Mouse (Mus musculus) midbrain, embryonic 10.5 days (tissue): Measurements from ENCODE around the gene Mrps11. TPM values are rescaled to one million over a fixed set of nuclear protein-coding genes. Genes with fewer than 3 reads are reported as not detected.

Source experiments
- DNase-seq: peaks from one replicate; pipeline ENCODE4 v3.0.0-alpha.2; 2017; ENCODE audit warnings: low spot score
- H3K27ac ChIP-seq: fragments of 300-500 bp; sonication (generic); replicated peaks from 2 replicates; pipeline ENCODE4 v1.5.1; 2016; ENCODE audit warnings: mild to moderate bottlenecking
- H3K27me3 ChIP-seq: fragments of 300-500 bp; sonication (generic); 2 replicates; pipeline ENCODE4 v1.6.1; 2016; ENCODE audit warnings: low read depth, mild to moderate bottlenecking; ENCODE audit not compliant: poor library complexity, severe bottlenecking
- H3K36me3 ChIP-seq: fragments of 300-500 bp; sonication (generic); 2 replicates; pipeline ENCODE4 v1.6.1; 2016; ENCODE audit warnings: mild to moderate bottlenecking, moderate library complexity
- H3K4me1 ChIP-seq: fragments of 300-500 bp; sonication (generic); 2 replicates; pipeline ENCODE4 v1.6.1; 2016
- H3K4me3 ChIP-seq: fragments of 300-500 bp; sonication (generic); 2 replicates; pipeline ENCODE4 v1.5.1; 2016; ENCODE audit warnings: mild to moderate bottlenecking, moderate library complexity
- H3K9me3 ChIP-seq: fragments of 300-500 bp; sonication (generic); replicated peaks from 2 replicates; pipeline ENCODE4 v1.6.1; 2016; ENCODE audit warnings: mild to moderate bottlenecking
- WGBS: fragments of 180-500 bp; shearing (Covaris S2); methylation state at CpG from one replicate; pipeline ENCODE4 v1.1.7; 2016; 5-methylcytosine and 5-hydroxymethylcytosine counted together
- polyA plus RNA-seq: library from polyadenylated mRNA; unstranded; fragments of >200 nt; fragmentation: Nextera tagmentation; extraction: Ambion mirVana; gene quantifications from 2 replicates; pipeline ENCODE4 v1.2.1, GENCODE M21; 2016

The Mrps11 gene
- polyA plus RNA-seq, 1 experiment from 2014 or later: 97.8 TPM

DNA sequence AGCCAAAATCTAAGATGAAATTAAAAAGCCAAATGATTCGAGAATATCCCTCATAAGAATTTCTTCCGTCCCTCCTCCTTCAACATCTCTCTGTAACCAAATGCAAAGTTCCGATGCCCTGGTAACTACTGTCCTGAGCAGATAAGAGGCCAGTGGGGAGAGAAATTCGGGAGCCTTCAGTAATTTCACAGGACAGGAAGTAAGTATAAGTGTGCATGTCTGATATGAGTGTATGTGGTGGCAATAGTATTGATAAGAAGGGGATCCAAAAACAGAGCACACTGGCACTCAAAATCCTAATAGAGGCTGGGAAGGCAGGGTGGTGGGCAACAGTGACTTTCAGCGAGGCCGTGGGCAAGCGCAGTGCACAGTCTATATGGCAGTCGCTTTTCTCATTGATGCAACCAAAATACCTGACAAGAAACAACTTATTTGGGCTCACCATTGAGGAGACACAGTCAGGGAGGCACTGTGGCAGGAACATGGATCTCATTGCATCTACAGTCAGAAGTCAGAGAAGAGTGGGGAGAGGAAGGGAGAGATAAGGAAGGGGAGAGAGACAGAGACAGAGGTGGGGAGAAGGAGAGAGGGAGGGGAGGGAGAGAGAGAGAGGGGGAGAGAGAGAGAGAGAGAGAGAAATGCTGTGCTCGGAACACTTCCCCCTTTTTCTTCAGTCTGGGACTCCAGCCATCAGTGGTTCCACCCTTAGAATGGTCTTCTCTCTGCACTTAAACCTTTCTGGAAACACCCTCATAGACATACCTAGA, 17.0 kb downstream of the Mrps11 start:
- H3K4me3 ChIP-seq: no peak overlapping the region
- no peak for DNase-seq
- H3K36me3 ChIP-seq: no peaks in the 10 kb centered on the region
- H3K27me3 ChIP-seq: peaks cover 17% of the 10 kb centered on the region
- H3K27ac ChIP-seq: no peak overlapping the region
- no peaks in the 10 kb centered on the region for H3K9me3 ChIP-seq
- peaks cover 17% of the 10 kb centered on the region for H3K4me1 ChIP-seq
- 81% methylated on average over 9 of the region's 9 CpGs for WGBS

DNA sequence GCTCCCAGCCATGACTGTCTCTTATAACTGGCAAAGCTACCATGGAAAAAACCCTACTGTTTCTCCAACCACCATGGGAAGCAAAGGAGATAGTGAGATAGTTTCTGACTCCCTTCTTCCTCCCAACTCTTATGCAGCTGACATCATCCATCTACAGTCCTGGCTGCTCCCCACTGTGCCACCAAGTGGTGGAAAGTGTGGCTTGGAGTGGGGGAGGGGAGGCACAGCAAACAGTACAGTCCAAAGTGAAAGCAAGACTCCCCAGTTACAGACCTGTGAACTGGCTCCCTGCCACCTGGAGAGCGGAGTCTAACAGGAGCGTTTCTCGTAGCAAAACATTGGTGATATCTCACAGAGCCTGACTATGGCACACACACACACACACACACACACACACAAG, 20.9 kb downstream of the Mrps11 start:
- H3K9me3 ChIP-seq: no peaks in the 10 kb centered on the region
- DNase-seq: no peak
- H3K4me3 ChIP-seq: no peak overlapping the region
- H3K27ac ChIP-seq: no peak overlapping the region
- peaks cover 17% of the 10 kb centered on the region for H3K27me3 ChIP-seq
- no peaks in the 10 kb centered on the region for H3K36me3 ChIP-seq
- H3K4me1 ChIP-seq: peaks cover 2% of the 10 kb centered on the region
- WGBS: 88% methylated on average over 3 of the region's 3 CpGs

DNA sequence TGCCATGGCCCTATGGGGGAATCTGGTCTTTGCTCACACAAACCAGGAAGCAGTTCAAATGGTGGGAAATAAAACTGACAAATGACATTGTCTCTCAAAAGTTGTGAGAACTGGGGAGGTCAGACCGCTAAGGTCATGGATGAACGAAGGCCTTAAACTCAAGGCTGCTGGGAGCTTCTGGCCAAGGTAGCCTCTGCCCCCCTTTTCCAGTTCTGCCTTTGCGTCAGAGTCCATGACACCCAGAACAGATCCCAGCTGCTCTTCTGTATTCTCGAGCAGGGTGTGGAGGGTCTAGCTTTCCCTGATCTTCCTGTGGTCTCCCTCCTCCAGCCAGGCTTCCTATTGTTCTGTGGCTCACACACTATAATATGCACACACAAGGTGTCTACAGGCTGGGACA, 24.3 kb downstream of the Mrps11 start:
- no peaks in the 10 kb centered on the region for H3K36me3 ChIP-seq
- no peaks in the 10 kb centered on the region for H3K9me3 ChIP-seq
- no peak overlapping the region for H3K27ac ChIP-seq
- DNase-seq: no peak
- no peak overlapping the region for H3K4me3 ChIP-seq
- no peaks in the 10 kb centered on the region for H3K27me3 ChIP-seq
- H3K4me1 ChIP-seq: no peaks in the 10 kb centered on the region
- WGBS: 87% methylated on average over 4 of the region's 4 CpGs

DNA sequence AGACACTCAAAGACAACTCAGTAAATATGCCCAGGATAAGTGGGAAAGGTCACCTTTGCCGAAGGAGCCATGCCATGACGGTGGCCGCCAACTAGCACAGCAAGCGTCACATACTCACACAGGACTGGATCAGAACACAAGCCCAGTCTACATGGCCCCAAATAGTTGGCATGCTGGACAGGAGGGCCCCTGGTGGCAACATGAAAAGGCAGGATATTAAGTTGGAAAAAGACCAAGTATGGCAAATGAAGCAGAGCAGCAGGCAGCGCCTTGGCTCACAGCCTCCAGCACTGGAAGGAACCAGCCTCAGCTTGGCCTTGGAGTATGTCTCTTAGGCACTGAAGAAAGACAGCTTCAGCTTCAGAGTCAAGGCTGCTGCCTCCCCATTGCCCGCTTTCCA, 30.9 kb downstream of the Mrps11 start:
- peaks cover 7% of the 10 kb centered on the region; the same call in 1 of the 2 replicates for H3K4me1 ChIP-seq
- no peaks in the 10 kb centered on the region for H3K27me3 ChIP-seq
- DNase-seq: no peak
- no peaks in the 10 kb centered on the region for H3K36me3 ChIP-seq
- no peaks in the 10 kb centered on the region for H3K9me3 ChIP-seq
- H3K4me3 ChIP-seq: no peak overlapping the region
- WGBS: 92% methylated on average over 6 of the region's 6 CpGs
- H3K27ac ChIP-seq: no peak overlapping the region

DNA sequence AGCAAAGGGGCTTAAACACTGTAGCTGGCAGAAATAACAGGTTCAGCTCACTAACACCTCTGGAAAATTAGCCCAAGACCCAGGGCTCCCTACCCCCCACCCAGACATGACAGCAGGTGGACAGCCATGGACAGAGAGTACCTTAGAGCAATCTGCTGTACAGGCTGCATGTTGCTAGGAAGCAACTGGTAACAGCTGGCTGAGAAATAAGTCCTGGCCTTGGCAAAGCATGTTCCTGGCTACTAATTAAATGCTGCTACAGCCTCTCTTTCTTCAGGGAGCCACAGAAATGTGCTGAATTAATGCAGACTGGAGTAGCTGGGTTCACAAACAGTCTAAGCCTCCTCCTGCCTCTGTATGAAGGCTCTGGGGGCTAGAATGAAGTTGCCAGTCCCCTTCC, 31.8 kb downstream of the Mrps11 start:
- H3K27ac ChIP-seq: no peak overlapping the region
- no peak overlapping the region for H3K4me3 ChIP-seq
- H3K4me1 ChIP-seq: peaks cover 7% of the 10 kb centered on the region; the same call in 1 of the 2 replicates
- H3K9me3 ChIP-seq: no peaks in the 10 kb centered on the region
- no peaks in the 10 kb centered on the region for H3K27me3 ChIP-seq
- DNase-seq: no peak
- no peaks in the 10 kb centered on the region for H3K36me3 ChIP-seq

DNA sequence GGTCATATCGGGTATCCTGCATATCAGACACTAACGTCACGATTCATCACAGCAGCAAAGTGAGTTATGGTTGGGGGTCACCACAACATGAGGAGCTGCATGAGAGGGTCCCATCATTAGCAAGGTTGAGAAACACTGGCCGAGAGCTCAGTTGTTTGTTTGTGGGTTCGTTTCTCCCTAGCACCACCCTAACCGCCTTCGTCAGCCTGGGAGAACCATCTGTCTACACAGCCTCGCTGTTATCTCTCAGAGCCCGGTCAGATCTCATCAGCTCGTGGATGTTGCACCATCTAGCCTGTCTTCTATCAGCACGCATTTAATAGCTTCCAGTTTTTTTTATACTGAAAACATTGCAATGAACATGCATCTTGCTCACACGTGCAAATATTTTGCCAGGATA, 35.4 kb downstream of the Mrps11 start:
- no peak overlapping the region for H3K4me3 ChIP-seq
- WGBS: 89% methylated on average over 12 of the region's 12 CpGs
- H3K27ac ChIP-seq: no peak overlapping the region
- no peaks in the 10 kb centered on the region for H3K27me3 ChIP-seq
- no peak for DNase-seq
- peaks cover 7% of the 10 kb centered on the region; the same call in 1 of the 2 replicates for H3K4me1 ChIP-seq
- H3K9me3 ChIP-seq: no peaks in the 10 kb centered on the region
- H3K36me3 ChIP-seq: peaks cover 9% of the 10 kb centered on the region

DNA sequence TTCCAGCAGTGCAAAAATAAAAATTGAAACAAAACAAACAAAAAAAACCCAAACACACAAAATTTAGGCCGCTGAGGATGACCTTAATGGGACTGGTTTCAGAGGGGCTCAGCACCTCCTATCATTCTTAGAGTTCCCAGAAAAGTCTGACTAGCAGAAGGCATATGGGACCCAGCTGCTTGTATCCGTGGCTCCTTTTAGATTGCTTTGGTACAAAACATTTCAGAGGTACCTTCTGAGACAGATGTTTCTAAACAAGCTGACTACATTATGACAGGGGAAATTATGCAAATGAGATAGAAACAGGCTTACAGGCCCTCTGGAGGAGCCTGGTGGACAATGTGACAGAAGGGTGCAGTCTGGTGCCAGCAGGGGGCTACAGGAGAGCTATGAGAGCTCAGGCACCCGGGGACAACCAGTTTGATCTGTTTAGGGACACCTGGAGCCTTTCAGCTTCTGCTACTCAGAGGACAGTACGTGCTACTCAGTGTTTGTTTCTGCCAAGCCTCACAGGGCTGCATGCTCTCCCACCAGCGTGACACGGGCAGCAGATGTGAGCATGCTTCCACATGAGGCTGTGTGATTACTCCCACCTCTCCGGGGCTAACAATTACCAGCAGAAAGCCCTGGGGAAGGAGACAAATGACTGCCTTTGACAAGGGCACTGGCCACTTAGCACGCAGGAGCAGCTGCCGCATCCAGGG, 43.9 kb downstream of the Mrps11 start:
- H3K27me3 ChIP-seq: no peaks in the 10 kb centered on the region
- H3K4me1 ChIP-seq: no peaks in the 10 kb centered on the region
- peaks cover 62% of the 10 kb centered on the region for H3K36me3 ChIP-seq
- 74% methylated on average over 9 of the region's 9 CpGs for WGBS
- no peak overlapping the region for H3K4me3 ChIP-seq
- DNase-seq: no peak
- H3K27ac ChIP-seq: no peak overlapping the region; the same call in 1 of the 2 replicates
- H3K9me3 ChIP-seq: no peaks in the 10 kb centered on the region

DNA sequence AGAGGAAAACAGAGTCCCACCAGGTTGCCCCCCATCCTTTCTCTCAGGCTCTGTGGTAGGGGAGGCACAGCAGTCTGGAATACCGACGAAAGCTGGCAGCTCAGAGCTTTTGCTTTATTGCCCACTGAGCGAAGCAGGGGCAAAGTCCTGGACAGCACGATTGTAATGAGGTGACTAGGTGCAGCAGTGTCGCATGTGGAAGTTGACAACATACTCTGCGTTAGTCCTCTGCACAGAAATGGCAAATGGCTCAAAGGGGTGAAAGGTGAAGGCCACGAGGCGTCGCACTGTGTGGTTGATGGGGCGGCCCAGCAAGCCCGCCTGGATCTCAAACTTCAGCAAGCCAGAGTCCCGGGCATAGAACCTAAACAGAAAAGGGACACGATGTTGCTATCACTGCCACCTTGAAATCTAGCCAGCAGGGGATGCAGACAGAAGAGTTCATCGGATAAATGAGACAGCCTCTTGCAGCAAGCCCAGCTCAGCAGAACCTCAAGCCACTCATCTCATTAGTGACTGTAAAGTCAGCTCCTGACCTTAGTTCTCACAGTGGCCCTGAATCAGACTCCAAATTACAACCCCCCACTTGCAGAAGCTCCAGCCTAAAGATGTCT, 44.9 kb downstream of the Mrps11 start:
- Histone ChIP-seq H3K27me3 (no peaks in the 10 kb centered on the region), H3K36me3 (peaks cover 61% of the 10 kb centered on the region), H3K9me3 (no peaks in the 10 kb centered on the region), H3K4me1 (no peaks in the 10 kb centered on the region), H3K27ac (no peak overlapping the region), H3K4me3 (no peak overlapping the region)
- DNase-seq: no peak
- 92% methylated on average over 14 of the region's 14 CpGs for WGBS

DNA sequence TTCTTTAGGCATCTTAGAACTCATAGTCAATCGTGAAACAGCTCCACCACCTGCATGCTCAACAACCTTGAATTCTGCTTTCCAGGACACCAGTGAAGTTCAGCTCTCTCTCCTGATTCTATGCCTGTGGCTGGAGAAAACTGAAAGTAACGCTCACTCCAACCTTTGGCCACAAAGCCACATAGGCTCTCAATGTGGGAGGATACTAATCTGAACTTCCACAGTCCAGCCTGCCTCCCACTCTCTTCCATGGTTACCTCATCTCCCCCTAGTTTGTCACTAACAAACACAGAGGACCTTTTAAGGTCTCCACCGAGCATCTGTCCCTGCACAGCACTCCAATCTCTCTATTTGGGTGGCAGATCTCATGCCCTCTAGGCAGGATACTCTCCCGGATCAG, 52.7 kb downstream of the Mrps11 start:
- Histone ChIP-seq H3K9me3 (no peaks in the 10 kb centered on the region), H3K27ac (no peak overlapping the region), H3K4me1 (no peaks in the 10 kb centered on the region), H3K36me3 (peaks cover 68% of the 10 kb centered on the region), H3K27me3 (no peaks in the 10 kb centered on the region), H3K4me3 (no peak overlapping the region)
- WGBS: 94% methylated on average over 4 of the region's 4 CpGs
- no peak for DNase-seq

DNA sequence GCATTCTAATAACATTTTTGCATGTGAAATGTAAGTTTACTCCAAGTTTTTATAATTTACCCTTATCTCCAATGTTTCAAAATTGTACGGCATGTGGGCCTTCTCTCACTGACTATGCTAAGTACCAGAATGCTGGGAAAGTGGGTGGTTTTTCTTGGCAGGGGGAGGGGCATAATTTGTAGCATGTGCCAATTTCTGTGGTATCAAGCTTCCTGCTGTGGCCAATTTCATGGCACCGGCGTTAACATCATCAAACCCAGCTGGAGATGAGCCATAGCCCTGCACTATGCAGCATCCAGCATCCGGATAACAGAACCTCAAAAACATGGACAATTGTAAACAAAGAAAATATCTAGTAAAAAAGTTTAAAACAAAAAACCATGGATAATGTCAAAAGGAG, 54.3 kb downstream of the Mrps11 start:
- WGBS: 92% methylated on average over 4 of the region's 4 CpGs
- H3K36me3 ChIP-seq: peaks cover 79% of the 10 kb centered on the region

DNA sequence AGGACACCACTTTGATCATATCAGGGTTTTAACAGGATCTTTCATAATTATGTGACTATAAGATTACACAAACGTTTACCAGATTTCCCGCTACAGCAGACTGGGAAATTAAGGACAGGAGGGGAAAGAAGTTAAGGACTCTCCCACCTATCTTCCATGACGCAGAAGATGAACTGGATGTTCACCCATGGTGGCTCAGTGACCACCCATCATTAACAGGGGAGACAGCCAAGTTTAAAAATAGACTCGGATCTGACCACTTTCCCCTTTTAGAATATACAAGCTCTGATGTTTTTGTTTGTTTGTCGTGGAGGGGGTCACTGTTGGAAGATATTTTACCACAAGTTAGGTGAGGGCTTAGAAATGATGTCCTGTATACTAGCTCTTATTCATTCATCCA, 58.7 kb downstream of the Mrps11 start:
- DNase-seq: no peak
- H3K36me3 ChIP-seq: peaks cover 72% of the 10 kb centered on the region
- 84% methylated on average over 5 of the region's 5 CpGs for WGBS

More for the DNA sequence above, 54.3 kb downstream of the Mrps11 start:
- H3K27me3 ChIP-seq: no peaks in the 10 kb centered on the region
- DNase-seq: no peak
- H3K4me3 ChIP-seq: no peak overlapping the region
- H3K9me3 ChIP-seq: no peaks in the 10 kb centered on the region
- H3K27ac ChIP-seq: no peak overlapping the region
- no peaks in the 10 kb centered on the region for H3K4me1 ChIP-seq

More for the DNA sequence above, 58.7 kb downstream of the Mrps11 start:
- Histone ChIP-seq H3K4me1 (peaks cover 9% of the 10 kb centered on the region), H3K9me3 (no peaks in the 10 kb centered on the region), H3K4me3 (no peak overlapping the region), H3K27me3 (no peaks in the 10 kb centered on the region), H3K27ac (no peak overlapping the region)
